Mouse (Mus musculus) left cerebral cortex, postnatal 4 days (tissue): ENCODE data around the gene Foxe3. TPM values are rescaled to one million over a fixed set of nuclear protein-coding genes. Genes with fewer than 3 reads are reported as not detected.

Experiments used
- DNase-seq: peaks from one replicate; pipeline ENCODE4 v3.0.0-alpha.2; 2022
- intact Hi-C: fragments of 180-260 bp; cut with DNase I; formaldehyde crosslinking; loops from one replicate; pipeline ENCODE4 v1.15.1; 2025
- total RNA-seq, 2 experiments: library from RNA; stranded (reverse); gene quantifications; 2 replicates each; pipeline ENCODE4 v1.2.3; 2021

Foxe3 gene
- total RNA-seq, 2 experiments from 2014 or later = not detected

- DNase-seq = no peak
Observed at GRCm38 (mm10) chr4:114924971-114925916, 569 bp downstream of the Foxe3 start.

GRCm38 (mm10) chr4:114917091-114917490 lies 8.7 kb downstream of the Foxe3 start:
- intact Hi-C loops = no loop called here
- DNase-seq = peak; percentile 59

More at GRCm38 (mm10) chr4:114924971-114925916, 569 bp downstream of the Foxe3 start:
- intact Hi-C loops = no loop called here

- intact Hi-C loops = no loop called here
Observed at GRCm38 (mm10) chr4:114916056-114916455, 9.8 kb downstream of the Foxe3 start.

GRCm38 (mm10) chr4:114913594-114913962 lies 12.2 kb downstream of the Foxe3 start:
- intact Hi-C loops = loop anchor here (5.0 kb wide), 1 partner anchor 266 kb away; no protein-coding TSS in a partner anchor
- DNase-seq = peak; percentile 75

More at GRCm38 (mm10) chr4:114916056-114916455, 9.8 kb downstream of the Foxe3 start:
- no peak for DNase-seq

GRCm38 (mm10) chr4:114912705-114913593 lies 12.9 kb downstream of the Foxe3 start:
- intact Hi-C loops = loop anchor here (5.0 kb wide), 1 partner anchor 266 kb away; no protein-coding TSS in a partner anchor

GRCm38 (mm10) chr4:114909602-114910484 lies 16.0 kb downstream of the Foxe3 start:
- peak; percentile 21 for DNase-seq
- intact Hi-C loops = loop anchor here (5.0 kb wide), 1 partner anchor 263 kb away; no protein-coding TSS in a partner anchor

More at GRCm38 (mm10) chr4:114912705-114913593, 12.9 kb downstream of the Foxe3 start:
- DNase-seq = no peak

GRCm38 (mm10) chr4:114908829-114909601 lies 16.8 kb downstream of the Foxe3 start, which contains the start of gene Foxd2:
Gene Foxd2, minus strand, starts transcription at chr4:114908873.
- peak; percentile 93 for DNase-seq
- intact Hi-C loops = no loop called here

- peak; percentile 8 for DNase-seq
- intact Hi-C loops = no loop called here
Observed at GRCm38 (mm10) chr4:114907951-114908828, 17.6 kb downstream of the Foxe3 start.

- intact Hi-C loops = no loop called here
- DNase-seq = peak; percentile 11
Observed at GRCm38 (mm10) chr4:114907056-114907917, 18.5 kb downstream of the Foxe3 start.

- intact Hi-C loops = no loop called here
- no peak for DNase-seq
Observed at GRCm38 (mm10) chr4:114905969-114906680, 19.7 kb downstream of the Foxe3 start.

- intact Hi-C loops = no loop called here
- DNase-seq = no peak
Observed at GRCm38 (mm10) chr4:114905501-114905900, 20.3 kb downstream of the Foxe3 start.

- intact Hi-C loops = loop anchor here (5.0 kb wide), 1 partner anchor 154 kb away; the partner anchor contains the start of gene Tal1
- DNase-seq = no peak
Observed at GRCm38 (mm10) chr4:114903422-114903782, 22.4 kb downstream of the Foxe3 start.

GRCm38 (mm10) chr4:114902641-114903421 lies 23.0 kb downstream of the Foxe3 start:
- intact Hi-C loops = loop anchor here (5.0 kb wide), 1 partner anchor 154 kb away; the partner anchor contains the start of gene Tal1
- no peak for DNase-seq

- DNase-seq = peak; percentile 4
- intact Hi-C loops = loop anchor here (5.0 kb wide), 1 partner anchor 156 kb away; the partner anchor contains the start of gene Tal1
Observed at GRCm38 (mm10) chr4:114901643-114902351, 24.0 kb downstream of the Foxe3 start.
